Mouse (Mus musculus): Measurements from ENCODE around the gene Maml1.

Gene Maml1

DNA sequence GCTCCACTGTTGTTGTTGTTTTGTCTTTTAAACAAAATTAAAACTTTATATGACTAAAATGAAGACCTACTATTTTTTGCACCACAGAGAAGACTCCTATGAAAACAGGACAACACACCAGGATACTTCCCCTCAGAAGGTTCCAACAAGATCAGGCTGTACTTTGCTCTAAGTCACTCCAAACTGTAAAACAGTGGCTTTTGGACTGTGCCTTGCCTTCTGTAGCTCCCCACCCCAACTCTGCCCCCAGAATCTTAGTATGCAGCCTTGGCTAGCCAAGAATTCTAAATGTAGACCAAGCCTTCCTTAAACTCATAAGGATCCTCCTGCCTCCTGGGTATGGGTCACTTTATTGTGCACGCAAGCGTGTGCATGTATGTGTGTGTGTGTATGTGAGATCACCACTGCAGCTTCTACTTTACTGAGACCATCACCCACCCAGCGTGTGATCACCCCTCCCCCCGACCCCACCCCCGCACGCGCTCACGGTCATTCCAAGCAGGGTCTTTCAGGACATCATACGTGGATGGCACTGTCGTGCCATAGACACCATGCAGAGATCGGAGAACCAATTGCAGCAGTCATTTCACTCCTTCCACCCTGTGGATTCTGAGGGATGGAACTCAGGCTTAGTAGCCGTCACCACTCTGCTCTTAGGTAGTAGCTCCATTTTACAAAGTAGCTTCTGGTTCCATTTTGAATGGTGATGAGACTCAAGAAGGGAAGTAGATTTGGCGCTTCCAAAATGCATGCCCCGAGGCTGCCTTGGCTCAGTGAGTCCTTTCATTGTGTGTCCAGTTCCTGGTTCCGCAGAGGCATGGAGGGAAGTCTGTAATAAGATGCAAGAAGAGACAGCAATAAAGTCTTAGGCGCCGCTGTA, 68.1 kb downstream of the Maml1 start:
- in situ Hi-C loops (cut with MboI, MseI), result no loop called here

DNA sequence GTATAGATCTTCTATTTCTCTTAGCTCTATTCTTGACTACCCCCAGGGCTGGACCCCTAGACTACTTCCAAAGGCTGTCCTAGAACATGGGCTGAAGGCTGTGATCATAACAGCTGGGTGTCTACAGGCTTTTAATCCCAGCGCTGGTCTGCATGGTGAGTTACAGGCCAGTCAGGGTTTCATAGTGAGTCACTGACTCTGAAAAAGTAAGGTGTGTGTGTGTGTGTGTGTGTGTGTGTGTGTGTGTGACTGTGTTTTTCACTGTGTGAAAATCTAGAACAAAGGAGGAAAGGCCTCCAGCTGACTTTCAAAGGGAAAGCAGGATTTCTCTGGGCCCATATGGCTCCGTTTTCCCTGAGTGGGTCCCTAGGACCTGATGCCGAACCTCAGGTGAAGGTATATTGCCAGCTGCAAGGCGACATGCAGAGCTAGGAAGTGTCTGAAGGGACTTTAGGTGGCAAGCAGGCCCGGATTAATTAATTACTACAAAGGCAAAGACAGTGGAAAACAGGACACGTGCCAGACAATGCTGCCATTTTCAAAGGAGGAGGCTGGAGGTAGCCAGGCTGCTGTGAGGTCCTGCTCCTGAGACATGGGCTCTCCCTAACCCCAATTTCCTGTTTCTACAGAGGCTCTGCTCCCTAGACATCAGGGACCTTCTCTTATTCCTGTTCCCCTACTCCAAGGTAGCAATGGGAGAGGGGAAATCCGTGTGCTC, 69.4 kb downstream of the Maml1 start:
- in situ Hi-C loops (cut with MboI, MseI), result no loop called here

GRCm38 (mm10) chr11:50219833-50220232, 72.3 kb downstream of the Maml1 start:
- in situ Hi-C loops (cut with MboI, MseI), result no loop called here

DNA sequence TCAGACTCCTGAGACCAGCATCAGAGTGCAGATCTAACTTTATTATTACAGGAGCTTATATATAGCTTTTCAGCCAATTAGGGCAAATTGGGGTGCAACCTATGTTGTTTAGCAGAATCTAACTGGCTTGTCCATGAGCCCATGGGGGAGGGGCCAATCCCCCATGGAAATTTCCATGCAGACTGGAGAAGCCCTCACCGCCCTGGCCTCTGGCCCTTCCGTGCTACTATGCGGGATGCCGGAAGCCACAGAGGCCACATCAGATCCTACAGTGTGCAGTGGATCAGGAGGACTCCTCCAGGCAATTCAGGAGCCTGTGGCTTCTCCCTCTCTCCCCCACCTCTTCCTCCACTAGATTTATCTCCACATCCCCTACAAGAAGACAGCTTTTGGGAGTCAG, 74.3 kb downstream of the Maml1 start:
- in situ Hi-C loops (cut with MboI, MseI), result no loop called here

DNA sequence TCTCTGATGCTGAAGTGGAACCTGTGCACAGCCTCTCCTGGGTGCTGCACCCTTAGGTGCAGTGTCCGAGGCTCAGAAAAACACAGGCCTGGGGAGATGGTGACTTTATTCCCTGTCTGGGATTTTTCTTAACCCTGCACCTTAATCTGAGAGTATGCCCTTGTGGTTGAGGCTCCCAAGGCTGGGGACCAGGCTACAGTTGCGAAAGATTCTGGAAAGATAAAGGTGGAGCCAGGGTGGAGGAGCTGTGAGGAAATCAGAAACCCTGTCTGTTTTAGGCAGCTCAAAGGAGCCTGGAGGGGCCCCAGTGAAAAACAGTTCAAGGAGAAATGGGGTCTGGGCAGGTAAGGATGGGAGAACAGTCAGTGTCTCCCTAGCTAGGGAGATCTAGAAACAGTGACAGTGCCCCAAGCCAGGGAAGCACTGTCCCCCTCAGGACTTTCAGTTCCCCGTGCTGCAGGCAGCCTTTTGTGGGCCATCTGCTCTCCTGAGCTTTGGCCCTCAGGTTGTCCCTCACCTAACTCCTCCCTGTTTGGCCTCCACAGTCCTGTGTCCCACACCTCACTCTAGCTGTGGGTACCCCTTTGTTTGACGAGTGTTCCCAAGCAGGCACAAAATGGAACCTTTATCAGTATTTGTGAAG, 75.3 kb downstream of the Maml1 start:
- in situ Hi-C loops (cut with MboI, MseI), result no loop called here

GRCm38 (mm10) chr11:50215633-50216032, 76.5 kb downstream of the Maml1 start:
- in situ Hi-C loops (cut with MboI, MseI), result no loop called here

DNA sequence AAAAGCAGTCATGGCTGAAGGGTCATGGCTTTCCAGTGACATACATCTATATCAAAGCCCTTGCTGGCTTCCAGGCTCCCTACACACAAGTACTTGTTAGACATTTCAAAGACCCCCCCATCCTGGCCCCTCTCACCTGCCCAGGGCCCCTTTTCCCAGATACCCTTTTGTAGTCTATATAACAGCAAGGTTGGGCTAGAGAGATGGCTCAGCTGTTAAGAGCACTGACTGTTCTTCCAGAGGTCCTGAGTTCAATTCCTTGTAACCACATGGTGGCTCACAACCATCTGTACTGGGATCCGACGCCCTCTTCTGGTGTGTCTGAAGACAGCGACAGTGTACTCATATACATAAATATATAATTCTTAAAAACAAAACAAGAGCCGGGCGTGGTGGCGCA, 77.5 kb downstream of the Maml1 start:
- in situ Hi-C loops (cut with MboI, MseI), result no loop called here

DNA sequence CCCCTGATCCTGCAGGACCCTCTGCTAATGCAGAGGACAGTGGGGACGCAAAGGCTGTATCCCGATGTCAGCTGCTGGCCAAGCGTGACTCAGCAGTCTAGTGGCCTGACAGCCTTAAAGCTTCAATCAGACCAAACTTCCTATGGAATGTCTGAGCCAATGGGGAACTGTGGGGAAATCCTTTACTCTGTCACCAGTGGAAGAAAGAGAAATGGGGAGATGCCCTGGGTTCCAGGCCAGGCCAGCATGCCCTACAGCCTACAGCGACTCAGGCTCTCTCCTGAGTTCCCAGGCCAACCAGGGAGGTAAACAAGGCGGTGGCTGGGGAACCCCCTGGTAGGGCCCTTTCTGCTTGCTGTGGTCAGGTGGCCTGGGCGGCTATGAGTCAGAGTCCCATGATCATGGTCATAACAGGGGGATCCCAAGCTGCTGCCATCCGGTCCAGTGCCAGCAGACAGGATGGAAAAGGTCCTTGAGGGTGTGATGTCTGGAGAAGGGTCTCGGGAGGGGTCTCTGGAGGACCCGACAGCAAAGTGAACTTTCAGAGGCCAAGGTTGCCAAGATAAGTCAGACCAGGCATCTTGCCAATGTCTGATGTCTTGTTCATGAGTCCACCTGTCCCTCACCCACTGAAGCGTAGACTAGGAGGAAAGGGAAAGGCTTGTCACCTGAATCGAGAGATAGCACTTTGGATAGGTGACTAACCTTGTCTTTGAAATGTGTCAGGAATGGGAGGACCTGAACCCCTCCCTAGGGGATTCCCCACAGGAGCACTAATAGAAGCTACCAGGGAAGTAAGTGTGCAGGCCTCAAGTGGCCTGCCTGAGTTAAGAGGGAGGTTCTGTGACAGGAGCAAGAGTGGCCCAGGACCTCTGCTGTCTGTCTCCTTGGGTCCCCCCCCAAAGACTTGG, 79.0 kb downstream of the Maml1 start:
- in situ Hi-C loops (cut with MboI, MseI), result no loop called here

DNA sequence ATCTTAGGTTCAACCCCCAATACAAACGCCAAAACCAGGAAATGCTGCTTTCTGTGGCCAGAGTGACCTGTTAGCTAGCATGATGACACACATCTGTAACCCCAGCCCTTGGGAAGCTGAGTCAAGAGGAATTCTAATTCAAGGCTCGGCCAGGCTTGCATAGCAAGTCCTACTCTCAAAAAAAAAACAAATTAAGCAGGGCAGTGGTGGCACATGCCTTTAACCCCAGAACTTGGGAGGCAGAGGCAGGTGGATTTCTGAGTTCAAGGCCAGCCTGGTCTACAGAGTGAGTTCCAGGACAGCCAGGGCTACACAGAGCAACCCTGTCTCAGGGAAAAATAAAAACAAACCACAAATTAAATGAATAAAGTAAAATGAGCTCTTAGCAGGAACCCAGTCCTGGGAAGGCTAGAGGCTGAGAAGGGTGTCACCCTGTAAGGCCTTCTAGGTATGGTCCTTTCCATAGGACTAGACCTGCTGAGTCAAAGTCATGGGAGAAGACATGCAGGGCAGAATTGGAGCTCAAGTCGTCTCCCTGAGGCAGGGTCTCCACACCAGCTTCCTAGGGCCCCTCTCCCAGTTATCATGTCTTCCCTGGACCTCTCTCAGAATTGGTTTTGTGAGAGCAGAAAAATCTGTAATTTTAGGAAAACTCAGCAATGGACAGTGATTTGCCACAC, 79.9 kb downstream of the Maml1 start:
- in situ Hi-C loops (cut with MboI, MseI), result no loop called here

GRCm38 (mm10) chr11:50211322-50212059, 80.6 kb downstream of the Maml1 start:
- in situ Hi-C loops (cut with MboI, MseI), result no loop called here

- in situ Hi-C loops (cut with MboI, MseI), result no loop called here
These were observed 81.5 kb downstream of the Maml1 start, which contains the start of the genes Sqstm1 and Mgat4b for GRCm38 (mm10) chr11:50210505-50211151. Gene Sqstm1, minus strand, starts transcription at chr11:50210827. Gene Mgat4b, plus strand, starts transcription at chr11:50210890.

GRCm38 (mm10) chr11:50210101-50210504, 82.0 kb downstream of the Maml1 start:
- in situ Hi-C loops (cut with MboI, MseI), result no loop called here

GRCm38 (mm10) chr11:50208039-50208438, 84.1 kb downstream of the Maml1 start:
- in situ Hi-C loops (cut with MboI, MseI), result no loop called here

DNA sequence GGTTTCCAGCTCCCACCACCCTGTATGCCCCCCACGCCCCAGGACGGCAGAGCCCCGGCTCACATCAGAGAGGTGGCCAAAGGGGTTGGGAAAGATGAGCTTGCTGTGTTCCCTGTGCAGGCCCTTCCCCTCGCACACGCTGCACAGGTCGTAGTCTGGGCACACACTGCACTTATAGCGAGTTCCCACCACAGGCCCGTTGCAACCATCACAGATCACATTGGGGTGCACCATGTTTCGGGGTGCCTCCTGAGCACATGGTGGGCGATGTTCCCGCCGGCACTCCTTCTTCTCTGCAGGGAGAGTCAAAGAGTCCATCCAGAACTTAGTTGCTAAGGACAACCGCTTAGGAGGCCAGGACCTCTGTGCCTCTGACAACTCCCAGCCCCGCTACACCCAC, 84.8 kb downstream of the Maml1 start:
- in situ Hi-C loops (cut with MboI, MseI), result no loop called here

- in situ Hi-C loops (cut with MboI, MseI), result no loop called here
These were observed 86.1 kb downstream of the Maml1 start for GRCm38 (mm10) chr11:50206037-50206436.
